Mouse (Mus musculus) CH12.LX (cell line): ENCODE measurements around the gene Golm1. TPM values are rescaled to one million over a fixed set of nuclear protein-coding genes. Genes with fewer than 3 reads are reported as not detected.

ENCODE experiments used
- DNase-seq: peaks from one replicate; pipeline ENCODE4 v3.0.0-alpha.2; 2013; ENCODE audit errors: extremely low read depth
- H3K27ac ChIP-seq: 2 replicates; pipeline ENCODE4 v1.5.1; 2012; ENCODE audit warnings: low read depth, mild to moderate bottlenecking, control low read depth, moderate library complexity; ENCODE audit not compliant: insufficient read depth
- H3K27me3 ChIP-seq: replicated peaks from 2 replicates; pipeline ENCODE3; 2012; ENCODE audit warnings: inconsistent platforms
- H3K36me3 ChIP-seq, 2 experiments: replicated peaks in 1 of 2; 2 replicates each; pipeline versions ENCODE3 to v1.6.1; 2012; ENCODE audit warnings: inconsistent platforms in 1 of 2, low read length in 1 of 2, mild to moderate bottlenecking in 1 of 2, mixed read lengths in 1 of 2, moderate library complexity in 1 of 2; ENCODE audit not compliant: control insufficient read depth in 1 of 2, insufficient read depth in 1 of 2
- H3K4me1 ChIP-seq, 2 experiments: 2 replicates each; pipeline ENCODE4 v1.6.1; 2012; ENCODE audit warnings: inconsistent platforms in 1 of 2, moderate library complexity in 1 of 2; ENCODE audit not compliant: insufficient read depth in 2 of 2, control insufficient read depth in 1 of 2
- H3K4me2 ChIP-seq: 2 replicates; pipeline ENCODE4 v1.6.1; 2012; ENCODE audit warnings: low read depth, mild to moderate bottlenecking, control low read depth; ENCODE audit not compliant: poor library complexity, insufficient read depth, severe bottlenecking
- H3K4me3 ChIP-seq, 3 experiments: fragments of 150-350 bp in 1 of 3; sonication (generic) in 1 of 3; replicated peaks in 1 of 3; 2 replicates each; pipeline versions ENCODE3 to v1.5.1; 2011 to 2012; ENCODE audit warnings: low read depth in 2 of 3, low read length in 2 of 3, mild to moderate bottlenecking in 2 of 3, moderate library complexity in 2 of 3, control low read depth in 1 of 3, improper control_type of control experiment in 1 of 3, inconsistent platforms in 1 of 3, mixed read lengths in 1 of 3; ENCODE audit not compliant: poor library complexity in 1 of 3
- H3K79me2 ChIP-seq: replicated peaks from 2 replicates; pipeline ENCODE4 v1.6.1; 2012; ENCODE audit warnings: mild to moderate bottlenecking, moderate library complexity; ENCODE audit not compliant: control insufficient read depth, poor library complexity, insufficient read depth, severe bottlenecking; ENCODE audit errors: extremely low read depth
- H3K9ac ChIP-seq: 2 replicates; pipeline ENCODE4 v1.6.1; 2012; ENCODE audit warnings: low read depth, mild to moderate bottlenecking, control low read depth, moderate library complexity; ENCODE audit not compliant: insufficient read depth
- H3K9me3 ChIP-seq: replicated peaks from 2 replicates; pipeline ENCODE3; 2012; ENCODE audit warnings: low read length, inconsistent platforms, mixed read lengths
- BHLHE40 ChIP-seq: IDR thresholded peaks from 2 replicates; pipeline ENCODE4 v1.6.1; 2011; ENCODE audit warnings: mild to moderate bottlenecking, low read depth, low read length, improper control_type of control experiment
- CHD1 ChIP-seq: IDR thresholded peaks from 2 replicates; pipeline ENCODE4 v1.6.1; 2012; ENCODE audit warnings: low read depth, low read length, improper control_type of control experiment, inconsistent platforms
- CHD2 ChIP-seq: IDR thresholded peaks from 2 replicates; pipeline ENCODE4 v1.6.1; 2011; ENCODE audit warnings: low read length, improper control_type of control experiment
- CTCF ChIP-seq, 2 experiments: IDR thresholded peaks in 1 of 2; conservative IDR thresholded peaks in 1 of 2; 2 replicates each; pipeline ENCODE4 v1.5.1; 2011 to 2012; ENCODE audit warnings: low read depth in 2 of 2, low read length in 2 of 2, improper control_type of control experiment in 1 of 2, inconsistent platforms in 1 of 2, mild to moderate bottlenecking in 1 of 2, moderate library complexity in 1 of 2
- ELF1 ChIP-seq: IDR thresholded peaks from 2 replicates; pipeline ENCODE4 v1.6.1; 2014; ENCODE audit warnings: low read depth, mild to moderate bottlenecking, inconsistent platforms, low read length, improper control_type of control experiment
- EP300 ChIP-seq: IDR thresholded peaks from 2 replicates; pipeline ENCODE4 v1.6.1; 2011; ENCODE audit warnings: low read length, improper control_type of control experiment
- ETS1 ChIP-seq: conservative IDR thresholded peaks from 2 replicates; pipeline ENCODE4 v1.6.1; 2012; ENCODE audit warnings: low read depth, mild to moderate bottlenecking, inconsistent platforms, low read length, improper control_type of control experiment, moderate library complexity
- HCFC1 ChIP-seq: IDR thresholded peaks from 2 replicates; pipeline ENCODE4 v1.6.1; 2012; ENCODE audit warnings: low read depth, mild to moderate bottlenecking, inconsistent platforms, low read length, improper control_type of control experiment
- IRF4 ChIP-seq: IDR thresholded peaks from 2 replicates; pipeline ENCODE4 v1.6.1; 2014; ENCODE audit warnings: low read depth, mild to moderate bottlenecking, inconsistent platforms, low read length, improper control_type of control experiment
- JUN ChIP-seq: IDR thresholded peaks from 2 replicates; pipeline ENCODE4 v1.6.1; 2011; ENCODE audit warnings: low read depth, mild to moderate bottlenecking, low read length, improper control_type of control experiment, moderate library complexity; ENCODE audit not compliant: insufficient read depth
- JUND ChIP-seq: conservative IDR thresholded peaks from 2 replicates; pipeline ENCODE4 v1.6.1; 2011; ENCODE audit warnings: low read depth, low read length, improper control_type of control experiment
- KAT2A ChIP-seq: IDR thresholded peaks from 2 replicates; pipeline ENCODE4 v1.6.1; 2012; ENCODE audit warnings: low read length, improper control_type of control experiment, inconsistent platforms; ENCODE audit not compliant: insufficient replicate concordance
- MAFK ChIP-seq: IDR thresholded peaks from 2 replicates; pipeline ENCODE4 v1.6.1; 2011; ENCODE audit warnings: low read length, improper control_type of control experiment; ENCODE audit not compliant: insufficient replicate concordance
- MAX ChIP-seq: IDR thresholded peaks from 2 replicates; pipeline ENCODE4 v1.6.1; 2011; ENCODE audit warnings: low read length, improper control_type of control experiment
- MAZ ChIP-seq: IDR thresholded peaks from 2 replicates; pipeline ENCODE4 v1.6.1; 2012; ENCODE audit warnings: low read depth, mild to moderate bottlenecking, inconsistent platforms, low read length, improper control_type of control experiment, moderate library complexity
- MEF2A ChIP-seq: IDR thresholded peaks from 2 replicates; pipeline ENCODE4 v1.6.1; 2014; ENCODE audit warnings: low read depth, mild to moderate bottlenecking, inconsistent platforms, low read length, improper control_type of control experiment, borderline replicate concordance
- MXI1 ChIP-seq: IDR thresholded peaks from 2 replicates; pipeline ENCODE4 v1.6.1; 2011; ENCODE audit warnings: mild to moderate bottlenecking, low read depth, low read length, improper control_type of control experiment
- MYC ChIP-seq: IDR thresholded peaks from 2 replicates; pipeline ENCODE4 v1.6.1; 2011; ENCODE audit warnings: low read depth, mild to moderate bottlenecking, improper control_type of control experiment, low read length
- NRF1 ChIP-seq: IDR thresholded peaks from 2 replicates; pipeline ENCODE4 v1.6.1; 2014; ENCODE audit warnings: low read depth, mild to moderate bottlenecking, inconsistent platforms, low read length, improper control_type of control experiment, moderate library complexity
- PAX5 ChIP-seq: IDR thresholded peaks from 2 replicates; pipeline ENCODE4 v1.6.1; 2012; ENCODE audit warnings: low read length, inconsistent platforms, mixed read lengths
- POLR2A ChIP-seq: IDR thresholded peaks from 2 replicates; pipeline ENCODE4 v1.6.1; 2011; ENCODE audit warnings: low read depth, mild to moderate bottlenecking, improper control_type of control experiment, low read length
- POLR2AphosphoS2 ChIP-seq: IDR thresholded peaks from 2 replicates; pipeline ENCODE4 v1.6.1; 2011; ENCODE audit warnings: low read depth, low read length, improper control_type of control experiment
- SIN3A ChIP-seq: IDR thresholded peaks from 2 replicates; pipeline ENCODE4 v1.6.1; 2012; ENCODE audit warnings: low read length, improper control_type of control experiment, inconsistent platforms
- SMC3 ChIP-seq: IDR thresholded peaks from 2 replicates; pipeline ENCODE4 v1.6.1; 2011; ENCODE audit warnings: low read depth, low read length, improper control_type of control experiment
- TCF12 ChIP-seq: IDR thresholded peaks from 2 replicates; pipeline ENCODE4 v1.6.1; 2014; ENCODE audit warnings: low read depth, mild to moderate bottlenecking, inconsistent platforms, low read length, improper control_type of control experiment
- USF1 ChIP-seq: IDR thresholded peaks from 2 replicates; pipeline ENCODE4 v1.6.1; 2014; ENCODE audit warnings: low read depth, mild to moderate bottlenecking, inconsistent platforms, low read length, improper control_type of control experiment
- USF2 ChIP-seq: conservative IDR thresholded peaks from 2 replicates; pipeline ENCODE4 v1.6.1; 2011; ENCODE audit warnings: low read depth, low read length, improper control_type of control experiment
- ZC3H11A ChIP-seq: IDR thresholded peaks from 2 replicates; pipeline ENCODE4 v1.6.1; 2012; ENCODE audit warnings: low read depth, mild to moderate bottlenecking, inconsistent platforms, low read length, improper control_type of control experiment
- ZKSCAN1 ChIP-seq: IDR thresholded peaks from 2 replicates; pipeline ENCODE4 v1.6.1; 2012; ENCODE audit warnings: low read depth, inconsistent platforms, low read length, improper control_type of control experiment, borderline replicate concordance
- ZMIZ1 ChIP-seq: IDR thresholded peaks from 2 replicates; pipeline ENCODE4 v1.6.1; 2012; ENCODE audit warnings: low read depth, mild to moderate bottlenecking, inconsistent platforms, low read length, improper control_type of control experiment
- ZNF384 ChIP-seq: IDR thresholded peaks from 2 replicates; pipeline ENCODE4 v1.6.1; 2012; ENCODE audit warnings: low read depth, low read length, improper control_type of control experiment, inconsistent platforms
- dilution Hi-C: fragments of 300-500 bp; cut with MboI; formaldehyde crosslinking; loops from 2 replicates; pipeline ENCODE4 v1.14.3; 2020; ENCODE audit warnings: low sequenced_read_pairs; ENCODE audit not compliant: extremely low pct_unique_long_range_greater_than_20kb, extremely low pct_ligation_motif_present
- in situ Hi-C: fragments of 300-500 bp; cut with MboI; formaldehyde crosslinking; loops from 3 replicates; pipeline ENCODE4 v1.14.3; 2019; ENCODE audit warnings: low sequenced_read_pairs, low pct_ligation_motif_present, low pct_unique_long_range_greater_than_20kb, mixed read lengths
- polyA plus RNA-seq: library from polyadenylated mRNA; unstranded; fragments of >175 nt; gene quantifications from 2 replicates; pipeline ENCODE4 v1.2.1, GENCODE M21; 2012; ENCODE audit warnings: low read depth; ENCODE audit not compliant: insufficient read length
- total RNA-seq, 2 experiments: library from RNA; depleted of rRNA; stranded (reverse); fragments of 300-350 nt in 1 of 2; fragments of >200 nt in 1 of 2; gene quantifications; 2 replicates each; pipeline ENCODE4 v1.2.3; 2012 to 2014

The Golm1 gene
- total and polyA plus RNA-seq, 3 experiments, result 14.3 to 18.9 (median 17.4) TPM

DNA sequence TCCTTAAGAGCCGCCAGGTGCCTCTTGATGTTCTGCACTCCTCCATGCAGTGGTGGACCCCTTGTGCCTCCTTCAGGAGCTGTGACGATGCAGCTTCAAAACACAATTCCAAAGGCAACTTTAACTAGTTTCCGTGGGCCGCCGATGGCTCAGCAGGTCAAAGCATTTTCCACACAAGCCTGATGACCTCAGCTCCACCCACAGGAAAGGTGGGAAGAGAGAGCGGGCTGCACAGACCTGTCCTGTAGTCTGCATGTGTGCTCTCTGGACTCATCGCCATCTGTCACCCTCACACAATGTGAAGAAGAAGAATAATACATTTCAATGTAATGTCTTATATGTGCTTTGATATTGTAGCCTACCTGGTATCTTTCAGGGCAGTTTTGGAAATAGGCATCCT is 48.9 kb downstream of the Golm1 start:
- in situ Hi-C loops, result no loop called here
- Histone ChIP-seq H3K9me3 (no peaks in the 10 kb centered on the region), H3K4me2 (no peak overlapping the region), H3K4me1 (peaks cover 11 to 46% of the 10 kb centered on the region in 2 experiments), H3K27me3 (no peaks in the 10 kb centered on the region), H3K4me3 (no peak overlapping the region), H3K9ac (no peak overlapping the region), H3K79me2 (peaks cover 6% of the 10 kb centered on the region; the same call in 1 of the 2 replicates), H3K36me3 (peaks cover 34 to 58% of the 10 kb centered on the region in 2 experiments), H3K27ac (no peak overlapping the region)
- DNase-seq, result no peak
- dilution Hi-C loops, result no loop called here
- no peak for TF ChIP-seq ZMIZ1
- TF ChIP-seq ZNF384, result no peak
- no peak for TF ChIP-seq ZC3H11A
- TF ChIP-seq POLR2A, result no peak
- no peak for TF ChIP-seq MXI1
- TF ChIP-seq MAFK, result no peak
- no peak for TF ChIP-seq ZKSCAN1
- no peak for TF ChIP-seq ELF1
- TF ChIP-seq POLR2AphosphoS2, result no peak
- TF ChIP-seq SIN3A, result no peak
- no peak for TF ChIP-seq CHD2
- no peak for TF ChIP-seq USF1
- TF ChIP-seq MAZ, result no peak
- TF ChIP-seq HCFC1, result no peak
- no peak for TF ChIP-seq BHLHE40
- no peak for TF ChIP-seq JUN
- no peak for TF ChIP-seq MAX
- TF ChIP-seq SMC3, result no peak
- no peak for TF ChIP-seq JUND

DNA sequence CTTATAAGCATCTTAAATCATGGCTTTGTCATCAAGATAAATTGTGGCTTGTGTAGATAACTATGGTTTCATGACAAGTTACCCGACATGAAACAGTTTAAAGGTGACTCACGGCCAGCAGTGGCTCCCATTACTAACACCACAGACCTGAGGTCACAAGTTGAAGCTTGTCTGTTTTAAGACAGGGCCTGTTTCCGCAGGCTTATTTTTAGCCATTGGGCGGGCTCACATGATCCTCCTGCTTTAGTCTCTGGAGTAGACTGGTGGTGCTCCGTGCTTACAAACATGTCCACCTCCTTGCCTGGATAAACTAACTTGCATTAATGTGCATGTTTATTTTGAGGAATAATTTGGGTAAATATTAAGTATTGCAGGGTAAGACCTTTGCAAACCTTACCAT is 50.7 kb downstream of the Golm1 start:
- in situ Hi-C loops, result no loop called here
- dilution Hi-C loops, result no loop called here
- Histone ChIP-seq H3K4me2 (0 out of 2 replicates have a peak overlapping the region, but pooled peaks have one; percentile 79), H3K9ac (peak overlapping the region; percentile 57; the same call in 1 of the 2 replicates), H3K4me1 (peaks cover 20 to 64% of the 10 kb centered on the region in 2 experiments), H3K4me3 (no peak overlapping the region), H3K36me3 (peaks cover 25 to 52% of the 10 kb centered on the region in 2 experiments), H3K9me3 (no peaks in the 10 kb centered on the region), H3K27ac (peak overlapping the region; percentile 47; the same call in 1 of the 2 replicates), H3K27me3 (no peaks in the 10 kb centered on the region), H3K79me2 (peaks cover 6% of the 10 kb centered on the region; the same call in 1 of the 2 replicates)
- peak; percentile 91 for DNase-seq
- TF ChIP-seq ZKSCAN1 (no peak), CHD1 (peak; percentile 98), SIN3A (peak; percentile 64; the same call in 1 of the 2 replicates), ETS1 (peak; percentile 93), TCF12 (peak; percentile 87), BHLHE40 (peak; percentile 91), HCFC1 (no peak; the same call in 1 of the 2 replicates), MAZ (no peak), KAT2A (0 out of 2 replicates have a peak, but pooled peaks have one; percentile 44), USF1 (peak; percentile 54), MYC (peak; percentile 60; the same call in 1 of the 2 replicates), ELF1 (peak; percentile 58), MEF2A (peak; percentile 99), CTCF (conservative IDR thresholded peaks at IDR 0.05 in 1 of 2, IDR thresholded peaks at IDR 0.05 in 1 of 2; ENCODE audit: low read depth in 2 of 2, low read length in 2 of 2) (no peak), SMC3 (no peak), JUN (peak; percentile 47), CHD2 (no peak), USF2 (no peak), IRF4 (peak; percentile 86), ZNF384 (no peak), PAX5 (no peak), NRF1 (no peak), MXI1 (peak; percentile 75), EP300 (peak; percentile 86), POLR2AphosphoS2 (no peak), POLR2A (no peak), MAFK (no peak)
